Mouse (Mus musculus) bone marrow macrophage, adult 2 months (primary cell): ENCODE data around the gene Sorcs3.

ENCODE experiments used
- CTCF ChIP-seq: IDR thresholded peaks from 2 replicates; pipeline ENCODE4 v1.5.1; 2012; ENCODE audit warnings: low read depth, mild to moderate bottlenecking, low read length, moderate library complexity
- POLR2A ChIP-seq: IDR thresholded peaks from 2 replicates; pipeline ENCODE4 v1.6.1; 2012; ENCODE audit warnings: mild to moderate bottlenecking, low read depth, low read length, borderline replicate concordance

DNA sequence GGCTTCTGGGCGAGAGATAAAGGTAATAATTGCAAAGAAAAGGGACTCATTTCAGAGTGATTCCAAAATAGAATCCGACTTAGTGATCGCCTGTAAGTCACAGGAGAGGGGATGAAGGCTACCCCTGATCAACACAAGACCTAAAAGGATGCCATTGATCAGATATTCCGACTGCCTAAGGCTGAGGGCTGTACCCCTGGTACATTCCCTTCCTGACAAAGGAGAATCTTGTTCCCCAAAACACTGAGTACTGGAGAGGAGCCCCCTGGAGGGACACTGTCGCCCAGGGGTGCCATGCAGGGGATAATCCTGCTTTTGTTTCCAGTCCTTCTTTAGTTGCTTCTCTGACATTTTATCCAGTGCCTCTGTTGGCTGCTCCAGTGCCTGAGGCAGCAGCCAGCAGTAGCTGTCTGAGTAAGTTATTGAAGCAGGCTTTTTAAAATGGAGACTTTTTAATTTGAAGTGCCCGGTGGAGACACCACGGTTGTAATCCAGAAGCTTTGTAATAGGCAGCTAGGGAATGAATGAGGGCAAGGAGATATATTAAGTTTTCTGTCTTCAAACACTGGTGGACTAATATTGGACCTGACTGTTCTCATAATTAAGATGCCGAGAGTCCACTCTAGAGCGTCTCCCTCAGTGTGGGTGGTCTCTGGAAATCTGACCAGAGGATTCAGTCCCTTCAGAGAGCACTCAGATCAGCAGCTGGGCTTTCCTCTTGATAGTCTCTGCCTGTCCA lies 342.5 kb downstream of the Sorcs3 start:
- TF ChIP-seq CTCF (no peak), POLR2A (no peak)
